Mouse (Mus musculus) cerebellum, postnatal 4 days (tissue): ENCODE data around the gene Pds5a.
"Not testable (repeated sequence)": the region's sequence is repeated elsewhere in the genome, so short reads cannot be mapped to it uniquely, and the experiment has no call there.

Source experiments
- DNase-seq, 2 experiments: peaks; one replicate each; pipeline ENCODE4 v3.0.0; 2022; ENCODE audit warnings: low spot score in 2 of 2, mixed read lengths in 1 of 2

Gene Pds5a

DNA sequence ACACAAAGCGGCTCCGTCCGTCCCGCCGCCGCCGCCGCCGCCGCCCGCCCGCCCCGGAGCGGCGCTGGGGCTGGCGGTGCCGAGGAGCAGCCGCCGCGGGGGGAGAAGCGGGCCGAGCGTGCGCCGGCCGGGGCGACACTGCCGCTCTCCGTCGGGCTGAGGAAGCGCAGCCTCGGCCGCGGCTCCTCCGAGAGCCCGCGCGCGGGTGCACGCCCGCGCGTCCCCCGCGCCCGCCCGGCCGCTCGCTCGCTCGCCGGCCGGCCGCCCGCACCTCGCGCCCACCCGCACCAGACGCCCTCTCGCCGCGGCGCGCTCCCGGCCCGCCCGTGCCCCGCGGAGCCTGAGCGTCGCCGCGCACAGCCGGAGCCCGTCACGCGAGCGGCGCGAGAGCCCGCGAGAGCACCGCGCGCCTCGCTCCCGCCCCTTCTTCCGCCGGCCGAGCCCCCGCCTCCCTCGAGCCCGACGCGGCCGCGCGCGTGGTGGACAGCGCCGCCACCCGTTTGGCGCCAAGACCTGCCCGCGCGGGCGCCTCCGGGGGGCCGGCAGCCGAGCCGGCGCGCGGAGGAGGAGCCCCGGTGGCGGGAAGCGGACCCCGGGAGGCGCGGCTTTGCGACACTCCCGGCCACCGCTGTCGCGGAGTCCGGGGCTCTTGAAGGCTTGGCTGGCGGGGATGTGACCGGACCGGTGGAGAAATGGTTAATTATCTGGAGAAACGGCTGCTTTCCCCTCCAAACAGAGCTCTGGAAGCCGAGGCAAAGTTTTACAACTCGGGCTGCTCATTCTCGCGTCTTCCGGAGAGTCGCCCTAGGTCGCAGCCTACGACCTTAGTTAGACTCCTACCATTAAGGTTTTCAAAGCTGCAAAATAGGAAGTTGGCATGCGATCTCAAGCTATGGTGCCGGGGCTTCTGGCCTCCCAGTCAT is at the start of gene Pds5a:
Pds5a (minus strand) TSS at position 438 of the 923 bp plus-strand sequence.
- peak; percentile 69 to 85 for DNase-seq

DNA sequence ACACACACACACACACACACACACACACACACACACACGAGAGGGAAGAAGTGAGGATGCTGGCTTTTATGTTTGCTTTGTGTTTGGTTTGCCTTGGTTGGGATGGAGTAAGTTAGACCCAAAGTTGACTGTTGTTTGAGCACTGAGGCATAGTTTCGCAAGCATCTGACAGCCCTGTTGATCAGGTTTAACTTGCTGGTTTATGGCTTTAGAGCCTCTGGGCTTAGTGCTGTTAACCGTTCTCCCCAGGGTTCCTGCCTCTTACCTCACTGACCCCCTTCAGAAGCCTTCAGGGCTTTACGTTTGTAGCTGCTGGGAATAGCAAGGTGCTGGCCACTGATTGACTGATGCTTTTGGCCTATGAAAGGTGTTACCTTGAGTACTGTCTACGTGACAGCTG is 48.8 kb upstream of the Pds5a start:
- DNase-seq, result no peak

DNA sequence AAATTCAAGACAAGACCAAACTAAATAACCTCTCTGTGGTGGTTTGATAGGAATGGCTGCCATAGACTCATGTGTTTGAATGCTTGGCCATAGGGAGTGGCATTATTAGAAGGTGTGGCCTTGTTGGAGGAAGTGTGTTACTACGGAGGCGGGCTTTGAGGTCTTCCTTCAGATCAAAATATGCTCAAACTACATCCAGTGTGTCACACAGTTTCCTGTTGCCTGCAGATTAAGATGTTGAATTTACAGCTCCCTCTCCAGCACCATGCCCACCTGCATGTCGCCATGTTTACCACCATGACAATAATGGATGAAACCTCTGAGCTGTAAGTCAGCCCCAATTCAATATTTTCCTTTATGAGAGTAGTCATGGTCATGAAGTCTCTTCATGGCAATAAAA is 41.3 kb upstream of the Pds5a start:
- DNase-seq, result no peak

DNA sequence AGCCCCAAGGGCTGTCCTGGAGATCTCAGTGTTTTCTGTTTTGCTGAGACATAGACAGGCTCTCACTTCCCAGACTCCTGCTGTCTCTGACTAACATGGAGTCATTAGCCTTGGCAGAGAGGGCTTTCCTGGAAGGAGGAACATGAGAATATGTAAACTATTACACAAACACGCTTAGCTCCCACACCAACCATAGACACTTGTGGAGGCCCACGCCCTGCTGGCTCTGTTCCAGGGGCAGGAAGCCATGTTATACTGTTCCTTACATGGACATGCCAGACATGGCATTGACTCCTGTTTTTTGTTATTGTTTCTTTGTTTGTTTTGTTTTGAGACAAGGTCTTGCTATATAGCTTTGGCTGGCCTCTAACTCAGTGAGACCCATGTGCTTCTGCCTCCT is 37.5 kb upstream of the Pds5a start:
- no peak for DNase-seq

- DNase-seq, result no peak
Observed at GRCm38 (mm10) chr5:65731173-65732007, 33.3 kb upstream of the Pds5a start.

- peak in 1 of 2 experiments; percentile 15 for DNase-seq
Observed at GRCm38 (mm10) chr5:65724311-65725054, 26.4 kb upstream of the Pds5a start.

DNA sequence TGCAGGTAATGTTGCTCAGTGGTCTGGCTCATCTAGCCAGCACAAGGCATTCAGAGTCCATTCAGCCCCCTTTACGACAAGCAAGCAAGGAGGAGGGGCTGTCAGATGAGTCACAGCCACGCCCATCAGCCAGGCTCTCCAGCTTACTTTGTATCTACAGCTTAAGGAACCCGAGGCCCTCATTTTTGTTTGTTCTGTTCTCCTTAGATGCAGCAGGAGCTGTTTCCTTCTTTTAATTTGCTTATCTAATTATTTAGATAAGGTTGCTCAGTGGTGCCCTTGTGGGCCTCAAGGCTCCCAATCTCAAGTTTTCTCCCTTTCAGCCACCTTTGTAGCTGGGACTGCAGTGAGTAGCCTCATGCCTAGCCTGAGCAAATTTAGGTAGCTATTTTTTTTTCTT is 20.3 kb upstream of the Pds5a start:
- DNase-seq, result no peak

DNA sequence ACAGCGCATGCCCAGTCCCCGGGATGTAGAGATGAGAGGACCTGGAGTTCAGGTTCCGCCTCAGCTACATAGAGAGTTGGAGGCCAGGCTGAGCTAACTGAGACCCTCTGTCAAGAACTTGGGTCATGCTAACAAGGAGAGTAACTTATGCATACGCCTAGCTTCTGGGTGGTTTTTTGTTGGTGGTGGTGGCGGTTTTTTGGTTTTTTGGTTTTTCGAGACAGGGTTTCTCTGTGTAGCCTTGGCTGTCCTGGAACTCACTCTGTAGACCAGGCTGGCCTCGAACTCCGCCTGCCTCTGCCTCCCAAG is 19.8 kb upstream of the Pds5a start:
- not testable (repeated sequence) for DNase-seq

DNA sequence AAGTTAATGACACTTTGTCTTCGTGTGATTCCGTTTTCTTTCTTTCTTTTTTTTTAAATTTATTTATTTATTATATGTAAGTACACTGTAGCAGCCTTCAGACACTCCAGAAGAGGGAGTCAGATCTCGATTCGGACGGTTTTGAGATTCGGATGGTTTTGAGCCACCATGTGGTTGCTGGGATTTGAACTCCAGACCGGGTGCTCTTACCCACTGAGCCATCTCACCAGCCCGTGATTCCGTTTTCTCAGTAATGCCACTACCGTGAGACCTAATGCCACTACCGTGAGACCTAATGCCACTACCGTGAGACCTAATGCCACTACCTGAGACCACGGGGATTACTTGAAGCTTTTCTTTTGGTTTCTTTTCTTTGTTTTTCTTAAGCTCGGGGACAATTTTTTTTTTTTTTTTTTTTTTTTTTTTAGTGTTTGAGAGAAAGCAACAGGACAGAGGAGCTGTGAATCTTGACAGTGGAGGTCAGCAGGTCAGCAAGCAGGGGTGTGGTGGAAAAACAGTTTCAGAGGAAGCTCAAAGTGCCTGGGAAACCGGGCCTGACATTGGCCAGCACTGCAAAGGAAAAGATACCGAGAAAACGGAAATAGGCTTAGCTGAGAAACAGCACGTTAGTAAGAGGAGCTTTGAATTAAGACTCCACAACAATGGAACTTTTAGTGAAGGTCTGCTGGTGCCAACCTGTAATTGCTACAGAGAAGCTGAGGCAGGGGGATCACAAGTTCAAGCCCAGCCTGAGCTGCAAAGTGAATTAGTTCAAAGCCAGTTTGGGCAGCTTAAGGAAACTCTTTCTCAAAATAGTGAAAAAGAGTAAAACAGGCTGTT is 19.2 kb upstream of the Pds5a start:
- DNase-seq, result no peak

GRCm38 (mm10) chr5:65715084-65715483 is 17.0 kb upstream of the Pds5a start:
- DNase-seq, result no peak

GRCm38 (mm10) chr5:65711463-65711862 is 13.4 kb upstream of the Pds5a start:
- DNase-seq, result no peak

- DNase-seq, result no peak
Observed at GRCm38 (mm10) chr5:65710267-65710666, 12.2 kb upstream of the Pds5a start.

DNA sequence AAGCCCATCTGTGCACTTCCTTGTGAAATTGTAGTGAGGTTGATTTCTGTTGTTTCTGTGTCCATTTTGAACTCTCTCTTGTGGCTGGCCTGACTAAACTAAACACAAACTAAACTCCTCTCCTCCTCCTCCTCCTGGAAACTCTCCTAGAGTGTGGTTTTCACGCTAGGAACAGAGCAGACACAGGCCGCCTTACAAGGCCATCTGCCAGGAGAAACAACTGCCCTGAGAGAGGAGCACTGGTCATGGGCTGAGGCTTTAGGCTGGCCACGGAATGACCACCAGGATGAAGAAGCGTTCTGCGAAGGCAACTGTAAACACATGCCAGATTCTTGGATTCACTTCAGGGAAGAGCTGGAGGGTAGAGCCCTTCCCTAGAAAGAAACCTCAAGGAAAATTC is 8.9 kb upstream of the Pds5a start:
- DNase-seq, result no peak

DNA sequence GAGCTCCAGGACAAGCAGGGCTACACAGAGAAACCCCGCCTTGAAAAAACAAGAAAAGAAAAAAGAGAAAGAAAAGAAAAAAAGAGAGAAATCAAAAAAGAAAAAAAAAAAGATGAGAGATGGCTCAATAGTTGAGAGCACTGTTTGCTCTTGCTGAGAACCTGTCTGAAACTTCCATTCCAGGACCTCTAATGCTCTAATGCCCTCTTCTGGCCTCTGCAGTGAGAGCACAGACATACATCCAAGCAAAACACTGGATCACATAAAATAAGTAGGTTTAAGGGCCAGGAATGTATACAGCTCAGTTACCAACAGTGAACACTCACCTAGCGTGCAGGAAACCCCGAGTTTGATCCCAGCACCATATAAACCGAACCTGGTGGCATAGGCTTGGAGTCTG is 8.1 kb upstream of the Pds5a start:
- DNase-seq, result no peak

- no peak for DNase-seq
Observed at GRCm38 (mm10) chr5:65704765-65705678, 6.9 kb upstream of the Pds5a start.

DNA sequence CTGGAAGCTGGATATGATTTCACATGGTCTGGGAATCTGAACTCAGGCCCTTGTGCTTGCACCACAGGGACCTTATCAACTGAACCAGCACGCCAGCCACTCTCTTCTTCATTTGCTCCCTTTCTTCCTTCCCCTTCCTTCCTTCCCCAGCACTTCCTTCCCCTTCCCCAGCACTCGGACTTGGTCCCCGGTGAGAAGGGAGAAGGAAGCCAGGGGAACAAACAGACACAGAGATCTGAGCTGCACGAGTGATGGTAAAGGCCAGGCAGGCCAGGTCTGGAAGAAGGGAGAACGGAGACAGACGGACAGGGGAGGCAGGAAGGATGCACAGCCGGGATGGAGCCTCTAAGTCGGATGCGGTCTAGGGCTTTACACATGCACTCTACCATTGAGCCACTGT is 5.2 kb upstream of the Pds5a start:
- no peak for DNase-seq

DNA sequence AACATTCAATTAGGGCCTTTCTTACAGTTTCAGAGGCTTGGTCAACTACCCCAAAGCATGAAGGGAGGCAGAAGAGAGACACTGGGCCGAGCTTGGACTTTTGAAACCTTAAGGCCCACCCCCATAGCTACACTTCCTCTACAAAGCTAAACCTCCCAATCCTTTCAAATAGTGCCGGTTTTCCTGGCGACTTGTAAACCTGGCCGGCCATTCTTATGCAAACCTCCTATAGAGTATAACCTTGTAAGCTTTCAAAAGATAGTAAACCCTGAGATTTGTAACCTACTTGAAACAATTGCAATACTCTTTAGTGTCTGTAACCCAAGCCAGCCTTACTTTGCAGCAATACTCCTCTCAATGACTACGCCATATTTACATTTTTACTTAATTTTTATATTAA is 2.0 kb upstream of the Pds5a start:
- DNase-seq, result no peak

- no peak for DNase-seq
Observed at GRCm38 (mm10) chr5:65699146-65699545, 1.1 kb upstream of the Pds5a start.

- no peak for DNase-seq
Observed at GRCm38 (mm10) chr5:65698759-65699136, 675 bp upstream of the Pds5a start.

GRCm38 (mm10) chr5:65697486-65697835 is 612 bp downstream of the Pds5a start:
- peak in 1 of 2 experiments; percentile 45 for DNase-seq
